Mouse (Mus musculus) ovary, postnatal 36 days (tissue): ENCODE results near the gene Larp4.
"Not testable (repeated sequence)": the region's sequence is repeated elsewhere in the genome, so short reads cannot be mapped to it uniquely, and the experiment has no call there.

Experiments used
- DNase-seq: peaks from one replicate; pipeline ENCODE4 v3.0.0; 2022; ENCODE audit warnings: low spot score, mixed read lengths

Gene Larp4

GRCm38 (mm10) chr15:99969765-99970164, at the start of gene Larp4:
Larp4 (plus strand) TSS chr15:99970065.
- DNase-seq, result not testable (repeated sequence)

GRCm38 (mm10) chr15:99931231-99931630, 38.6 kb upstream of the Larp4 start:
- no peak for DNase-seq

GRCm38 (mm10) chr15:99934501-99934900, 35.4 kb upstream of the Larp4 start:
- DNase-seq, result no peak

- DNase-seq, result no peak
These were observed 33.2 kb upstream of the Larp4 start for GRCm38 (mm10) chr15:99936659-99937058.

GRCm38 (mm10) chr15:99937841-99938240, 32.0 kb upstream of the Larp4 start:
- DNase-seq, result no peak

GRCm38 (mm10) chr15:99940426-99940825, 29.4 kb upstream of the Larp4 start:
- DNase-seq, result no peak

GRCm38 (mm10) chr15:99940970-99941630, 28.8 kb upstream of the Larp4 start:
- no peak for DNase-seq

GRCm38 (mm10) chr15:99955324-99955723, 14.5 kb upstream of the Larp4 start:
- no peak for DNase-seq

GRCm38 (mm10) chr15:99965103-99965775, 4.6 kb upstream of the Larp4 start:
- no peak for DNase-seq

GRCm38 (mm10) chr15:99966961-99967360, 2.9 kb upstream of the Larp4 start, which contains the start of gene Fam186a:
Fam186a (minus strand) TSS chr15:99967061.
- no peak for DNase-seq

GRCm38 (mm10) chr15:99970606-99971005, 741 bp downstream of the Larp4 start:
- DNase-seq, result no peak

GRCm38 (mm10) chr15:99972361-99972988, 2.6 kb downstream of the Larp4 start:
- DNase-seq, result peak; percentile 96

- peak; percentile 39 for DNase-seq
These were observed 3.4 kb downstream of the Larp4 start for GRCm38 (mm10) chr15:99972989-99973911.

- DNase-seq, result no peak
These were observed 4.8 kb downstream of the Larp4 start for GRCm38 (mm10) chr15:99974476-99975220.

GRCm38 (mm10) chr15:99976121-99976520, 6.3 kb downstream of the Larp4 start:
- DNase-seq, result not testable (repeated sequence)

- no peak for DNase-seq
These were observed 9.4 kb downstream of the Larp4 start for GRCm38 (mm10) chr15:99979266-99979665.

GRCm38 (mm10) chr15:99979715-99980114, 9.8 kb downstream of the Larp4 start:
- no peak for DNase-seq

GRCm38 (mm10) chr15:99993100-99993499, 23.2 kb downstream of the Larp4 start:
- DNase-seq, result no peak

- no peak for DNase-seq
These were observed 27.4 kb downstream of the Larp4 start for GRCm38 (mm10) chr15:99997114-99997804.

GRCm38 (mm10) chr15:99999390-99999789, 29.5 kb downstream of the Larp4 start:
- DNase-seq, result no peak
